Mouse (Mus musculus) heart, embryonic 14.5 days (tissue): Measurements from ENCODE around the gene Olfr52. TPM values are rescaled to one million over a fixed set of nuclear protein-coding genes. Genes with fewer than 3 reads are reported as not detected.

Experiments used
- ATAC-seq: fragments of 200-750 bp; cut with Nextera tagmentation; 2 replicates; pipeline ENCODE4 v1.8.0; 2017; ENCODE audit warnings: low read depth, moderate TSS enrichment; ENCODE audit not compliant: insufficient number of reproducible peaks, insufficient read depth, low FRiP score
- H3K27ac ChIP-seq, 2 experiments: fragments of 200-500 bp in 1 of 2; fragments of 300-500 bp in 1 of 2; sonication (generic) in 1 of 2; replicated peaks in 1 of 2; 2 replicates each; pipeline ENCODE4 v1.5.1; 2012 to 2014; ENCODE audit warnings: low read depth in 2 of 2, low read length in 2 of 2, control low read depth in 1 of 2, mild to moderate bottlenecking in 1 of 2, mixed read lengths in 1 of 2; ENCODE audit not compliant: control insufficient read depth in 1 of 2, insufficient read depth in 1 of 2
- H3K27me3 ChIP-seq: fragments of 300-500 bp; sonication (generic); 2 replicates; pipeline ENCODE4 v1.6.1; 2014; ENCODE audit warnings: mild to moderate bottlenecking, low read length, control low read depth; ENCODE audit not compliant: control insufficient read depth, insufficient read depth
- H3K36me3 ChIP-seq: fragments of 300-500 bp; sonication (generic); 2 replicates; pipeline ENCODE4 v1.6.1; 2014; ENCODE audit warnings: mild to moderate bottlenecking, control low read depth, low read length, mixed read lengths; ENCODE audit not compliant: control insufficient read depth, insufficient read depth
- H3K4me1 ChIP-seq, 2 experiments: fragments of 200-500 bp in 1 of 2; fragments of 300-500 bp in 1 of 2; sonication (generic) in 1 of 2; 2 replicates each; pipeline ENCODE4 v1.6.1; 2012 to 2014; ENCODE audit warnings: low read length in 2 of 2, control low read depth in 1 of 2, mixed read lengths in 1 of 2; ENCODE audit not compliant: control insufficient read depth in 2 of 2, insufficient read depth in 2 of 2
- H3K4me2 ChIP-seq: fragments of 300-500 bp; sonication (generic); 2 replicates; pipeline ENCODE4 v1.6.1; 2014; ENCODE audit warnings: mild to moderate bottlenecking, low read length
- H3K4me3 ChIP-seq, 2 experiments: fragments of 200-500 bp in 1 of 2; fragments of 300-500 bp in 1 of 2; sonication (generic) in 1 of 2; 2 replicates each; pipeline ENCODE4 v1.5.1; 2012 to 2014; ENCODE audit warnings: low read length in 2 of 2, mild to moderate bottlenecking in 2 of 2, control low read depth in 1 of 2, low read depth in 1 of 2, moderate library complexity in 1 of 2; ENCODE audit not compliant: control insufficient read depth in 1 of 2, insufficient read depth in 1 of 2
- H3K9ac ChIP-seq: fragments of 300-500 bp; sonication (generic); 2 replicates; pipeline ENCODE4 v1.6.1; 2014; ENCODE audit warnings: mild to moderate bottlenecking, low read length
- H3K9me3 ChIP-seq: fragments of 300-500 bp; sonication (generic); 2 replicates; pipeline ENCODE4 v1.6.1; 2016; ENCODE audit warnings: low read length, control low read depth; ENCODE audit not compliant: control insufficient read depth
- WGBS: fragments of 180-500 bp; shearing (Covaris S2); extraction: QIAGEN DNeasy Blood & Tissue Kit; methylation state at CpG from one replicate; pipeline ENCODE4 v1.1.7; 2014; 5-methylcytosine and 5-hydroxymethylcytosine counted together
- polyA plus RNA-seq: library from polyadenylated mRNA; unstranded; fragments of >200 nt; fragmentation: Nextera tagmentation; extraction: Ambion mirVana; gene quantifications from 2 replicates; pipeline ENCODE4 v1.2.1, GENCODE M21; 2014

Gene Olfr52
- polyA plus RNA-seq, 1 experiment from 2014 or later: not detected

DNA sequence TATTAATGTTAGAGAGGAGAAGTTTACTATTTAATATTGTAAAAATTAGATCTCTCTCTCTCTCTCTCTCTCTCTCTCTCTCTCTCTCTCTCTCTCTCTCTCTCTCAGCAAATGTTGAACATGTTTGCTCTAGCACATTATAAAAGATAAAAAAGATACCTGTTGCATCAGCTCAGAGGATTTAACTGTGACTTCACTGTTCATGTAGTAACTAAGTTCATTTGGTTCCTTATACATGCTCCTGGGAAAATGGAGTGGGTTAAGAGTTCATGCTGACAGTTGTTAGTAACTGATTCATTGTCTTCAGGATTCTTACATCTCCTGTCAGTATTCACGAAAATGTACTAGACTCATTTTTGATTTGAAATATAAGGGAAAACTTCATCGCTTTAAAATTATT, 18.1 kb downstream of the Olfr52 start, which contains the start of gene Olfr1043:
Olfr1043 (minus strand) TSS at position 101 of the 400 bp plus-strand sequence.
- no peak within 1 kb of the TSS for H3K9ac ChIP-seq
- no peak within 1 kb of the TSS for H3K27ac ChIP-seq
- ATAC-seq: no peak
- no peaks in the 10 kb centered on the region for H3K27me3 ChIP-seq
- H3K4me3 ChIP-seq: no peak within 1 kb of the TSS
- WGBS: 82% methylated on average over 2 of the region's 2 CpGs
- no peak within 1 kb of the TSS for H3K4me2 ChIP-seq
- H3K36me3 ChIP-seq: no peaks in the 10 kb centered on the region
- H3K4me1 ChIP-seq: 0 out of 4 replicates have a peak, but pooled peaks cover 0 to 5% of the 10 kb centered on the region in 2 experiments
- H3K9me3 ChIP-seq: no peaks in the 10 kb centered on the region

DNA sequence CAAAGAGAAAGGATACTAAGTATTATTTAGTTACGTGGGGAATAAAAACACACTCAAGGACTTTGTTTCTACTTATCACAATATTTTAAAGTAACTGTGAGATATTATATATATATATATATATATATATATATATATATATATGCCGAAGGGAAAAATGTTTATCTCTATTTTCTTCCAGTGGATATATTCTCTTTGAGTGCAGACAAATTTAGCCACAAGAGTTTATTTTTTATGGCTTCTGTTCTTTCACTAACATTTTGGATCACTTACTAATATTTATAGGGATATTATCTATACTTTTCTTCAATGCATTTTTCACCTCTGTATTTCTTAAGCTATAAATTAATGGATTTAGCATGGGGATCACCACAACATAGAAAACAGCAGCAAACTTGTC, 23.7 kb downstream of the Olfr52 start, which contains the start of gene Olfr1042:
Olfr1042 (minus strand) TSS at position 101 of the 400 bp plus-strand sequence.
- H3K27me3 ChIP-seq: no peaks in the 10 kb centered on the region
- H3K4me2 ChIP-seq: no peak within 1 kb of the TSS
- H3K27ac ChIP-seq: no peak within 1 kb of the TSS
- 81% methylated on average over 2 of the region's 2 CpGs for WGBS
- no peaks in the 10 kb centered on the region for H3K4me1 ChIP-seq
- H3K36me3 ChIP-seq: no peaks in the 10 kb centered on the region
- H3K9me3 ChIP-seq: no peaks in the 10 kb centered on the region
- no peak within 1 kb of the TSS for H3K9ac ChIP-seq
- H3K4me3 ChIP-seq: no peak within 1 kb of the TSS
- ATAC-seq: no peak

DNA sequence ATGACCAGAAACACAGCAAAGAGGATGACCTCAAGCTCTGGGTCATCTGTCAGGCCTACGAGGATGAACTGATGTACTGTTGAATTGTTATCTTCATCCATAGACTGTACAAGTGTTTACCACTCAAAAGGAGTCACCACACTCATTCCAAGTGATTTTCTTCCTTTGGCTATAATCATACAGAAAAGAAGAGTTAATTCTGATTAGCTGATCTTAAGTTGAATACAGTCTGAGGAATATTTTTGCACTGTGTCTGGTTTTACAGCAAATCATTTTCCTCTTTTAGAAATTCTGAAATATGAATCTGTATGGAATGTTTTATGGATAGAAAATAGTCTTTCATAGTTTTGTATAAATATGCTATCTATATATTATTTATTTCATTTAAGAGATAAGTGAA, 38.9 kb downstream of the Olfr52 start, which contains the start of gene Olfr1040:
Olfr1040 (minus strand) TSS at position 101 of the 400 bp plus-strand sequence.
- no peak within 1 kb of the TSS for H3K9ac ChIP-seq
- no peak within 1 kb of the TSS for H3K4me2 ChIP-seq
- no peak for ATAC-seq
- WGBS: 58% methylated on average over 1 of the region's 1 CpGs
- H3K4me3 ChIP-seq: no peak within 1 kb of the TSS
- H3K27me3 ChIP-seq: no peaks in the 10 kb centered on the region
- no peaks in the 10 kb centered on the region for H3K4me1 ChIP-seq
- no peaks in the 10 kb centered on the region for H3K9me3 ChIP-seq
- no peak within 1 kb of the TSS for H3K27ac ChIP-seq
- no peaks in the 10 kb centered on the region for H3K36me3 ChIP-seq

DNA sequence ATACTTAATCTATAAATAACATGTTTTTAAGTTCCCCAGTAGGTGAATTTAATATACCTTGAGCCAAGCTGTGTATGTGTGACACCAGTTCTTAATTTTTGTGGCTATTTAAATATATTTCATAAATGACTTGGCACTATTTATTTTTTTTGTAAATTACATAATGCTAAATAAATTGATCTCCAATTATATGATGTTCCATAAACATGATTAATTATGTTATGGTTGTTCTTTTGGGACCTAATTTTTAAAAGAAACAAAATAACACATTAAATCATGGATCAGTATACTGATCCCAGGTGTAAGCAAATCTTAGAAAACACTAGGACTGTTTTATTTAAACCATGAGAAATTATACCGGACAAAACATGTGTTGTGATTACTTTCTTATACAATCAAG, 49.7 kb downstream of the Olfr52 start, which contains the start of gene Olfr1039:
Olfr1039 (minus strand) TSS at position 101 of the 400 bp plus-strand sequence.
- no peaks in the 10 kb centered on the region for H3K36me3 ChIP-seq

More for the DNA sequence above, 49.7 kb downstream of the Olfr52 start, which contains the start of gene Olfr1039:
- WGBS: 89% methylated on average over 1 of the region's 1 CpGs
- no peaks in the 10 kb centered on the region for H3K9me3 ChIP-seq
- no peak within 1 kb of the TSS for H3K9ac ChIP-seq
- H3K4me1 ChIP-seq: no peaks in the 10 kb centered on the region
- no peak within 1 kb of the TSS for H3K27ac ChIP-seq
- no peaks in the 10 kb centered on the region for H3K27me3 ChIP-seq
- H3K4me3 ChIP-seq: no peak within 1 kb of the TSS
- no peak within 1 kb of the TSS for H3K4me2 ChIP-seq
- no peak for ATAC-seq

Other genes starting within 250 kb of the Olfr52 start
- gene Olfr1028, start 235.2 kb downstream of the Olfr52 start, polyA plus RNA-seq: not detected in 2 replicates
- not detected in 2 replicates for gene Olfr1029, start 211.8 kb downstream of the Olfr52 start, polyA plus RNA-seq
- not detected in 2 replicates for gene Olfr1030, start 206.4 kb downstream of the Olfr52 start, polyA plus RNA-seq
- not detected in 2 replicates for gene Olfr1031, start 195.4 kb downstream of the Olfr52 start, polyA plus RNA-seq
- gene Olfr1032, start 180.1 kb downstream of the Olfr52 start, polyA plus RNA-seq: not detected in 2 replicates
- gene Olfr1033, start 165.1 kb downstream of the Olfr52 start, polyA plus RNA-seq: 2.7 and 3.9 TPM in 2 replicates
- gene Olfr1034, start 139.8 kb downstream of the Olfr52 start, polyA plus RNA-seq: 0.08 and 0.12 TPM in 2 replicates
- not detected in 2 replicates for gene Olfr1036, start 111.7 kb downstream of the Olfr52 start, polyA plus RNA-seq
- not detected in 2 replicates for gene Olfr1037, start 98.3 kb downstream of the Olfr52 start, polyA plus RNA-seq
- not detected in 2 replicates for gene Olfr1039, start 49.8 kb downstream of the Olfr52 start, polyA plus RNA-seq
- gene Olfr1040, start 39.0 kb downstream of the Olfr52 start, polyA plus RNA-seq: not detected in 2 replicates
- gene Olfr1042, start 23.8 kb downstream of the Olfr52 start, polyA plus RNA-seq: not detected in 2 replicates
- not detected in 2 replicates for gene Olfr1043, start 18.2 kb downstream of the Olfr52 start, polyA plus RNA-seq
- gene Olfr1044, start 7.9 kb downstream of the Olfr52 start, polyA plus RNA-seq: not detected in 2 replicates
- not detected in 2 replicates for gene Olfr1045, start 17.3 kb upstream of the Olfr52 start, polyA plus RNA-seq
- gene Olfr1046, start 33.6 kb upstream of the Olfr52 start, polyA plus RNA-seq: not detected in 2 replicates
- not detected in 2 replicates for gene Olfr1047, start 45.7 kb upstream of the Olfr52 start, polyA plus RNA-seq
- not detected in 2 replicates for gene Olfr1048, start 54.6 kb upstream of the Olfr52 start, polyA plus RNA-seq
- gene Olfr1049, start 72.6 kb upstream of the Olfr52 start, polyA plus RNA-seq: not detected in 2 replicates
- not detected in 2 replicates for gene Olfr1051, start 93.4 kb upstream of the Olfr52 start, polyA plus RNA-seq
- not detected in 2 replicates for gene Olfr1052, start 106.8 kb upstream of the Olfr52 start, polyA plus RNA-seq
- not detected in 2 replicates for gene Olfr1053, start 129.6 kb upstream of the Olfr52 start, polyA plus RNA-seq
- gene Olfr1054, start 149.8 kb upstream of the Olfr52 start, polyA plus RNA-seq: not detected in 2 replicates
- gene Olfr1055, start 164.6 kb upstream of the Olfr52 start, polyA plus RNA-seq: not detected in 2 replicates
- gene Olfr1056, start 176.8 kb upstream of the Olfr52 start, polyA plus RNA-seq: not detected in 2 replicates
- gene Olfr1057, start 192.7 kb upstream of the Olfr52 start, polyA plus RNA-seq: not detected in 2 replicates
- gene Olfr1058, start 202.9 kb upstream of the Olfr52 start, polyA plus RNA-seq: not detected in 2 replicates
- gene Olfr1061, start 228.4 kb upstream of the Olfr52 start, polyA plus RNA-seq: not detected in 2 replicates
- gene Olfr1062, start 241.1 kb upstream of the Olfr52 start, polyA plus RNA-seq: not detected in 2 replicates